Mouse (Mus musculus) ZHBTc4 (cell line): ENCODE measurements at regions not wholly inside any gene's neighbourhood (a gene's known extent, or its start where the extent isn't known, plus 50 kb on each side); places are given as distances from the start of the nearest gene placed in this dataset.

ENCODE experiments used
- DNase-seq: peaks from one replicate; pipeline ENCODE4 v3.0.0-alpha.2; 2011; ENCODE audit warnings: low read depth, low spot score

- DNase-seq, result no peak
Measured at GRCm38 (mm10) chr4:12837097-12837426, 665.2 kb upstream of the Fam92a start.

- no peak for DNase-seq
Measured at GRCm38 (mm10) chr4:12836326-12837096, 664.7 kb upstream of the Fam92a start.

GRCm38 (mm10) chr4:12826419-12826818 is 654.6 kb upstream of the Fam92a start:
- DNase-seq, result no peak

- no peak for DNase-seq
Measured at GRCm38 (mm10) chr4:12814251-12814650, 642.4 kb upstream of the Fam92a start.

- DNase-seq, result no peak
Measured at GRCm38 (mm10) chr4:12801186-12801585, 629.4 kb upstream of the Fam92a start.

GRCm38 (mm10) chr4:12799564-12799963 is 627.7 kb upstream of the Fam92a start:
- no peak for DNase-seq

- no peak for DNase-seq
Measured at GRCm38 (mm10) chr4:12792764-12793422, 621.1 kb upstream of the Fam92a start.

GRCm38 (mm10) chr4:12791786-12792674 is 620.2 kb upstream of the Fam92a start:
- no peak for DNase-seq

GRCm38 (mm10) chr4:12785840-12786239 is 614.0 kb upstream of the Fam92a start:
- DNase-seq, result no peak

- no peak for DNase-seq
Measured at GRCm38 (mm10) chr4:12784479-12784878, 612.7 kb upstream of the Fam92a start.

GRCm38 (mm10) chr4:12784068-12784467 is 612.3 kb upstream of the Fam92a start:
- DNase-seq, result no peak

GRCm38 (mm10) chr4:12781969-12782904 is 610.4 kb upstream of the Fam92a start:
- no peak for DNase-seq

- DNase-seq, result no peak
Measured at GRCm38 (mm10) chr4:12780254-12780653, 608.4 kb upstream of the Fam92a start.

- no peak for DNase-seq
Measured at GRCm38 (mm10) chr4:12779211-12779610, 607.4 kb upstream of the Fam92a start.

- no peak for DNase-seq
Measured at GRCm38 (mm10) chr4:12778163-12778562, 606.3 kb upstream of the Fam92a start.

- DNase-seq, result no peak
Measured at GRCm38 (mm10) chr4:12776217-12776578, 604.4 kb upstream of the Fam92a start.

GRCm38 (mm10) chr4:12775524-12776216 is 603.9 kb upstream of the Fam92a start:
- DNase-seq, result no peak

GRCm38 (mm10) chr4:12775090-12775489 is 603.3 kb upstream of the Fam92a start:
- no peak for DNase-seq

- no peak for DNase-seq
Measured at GRCm38 (mm10) chr4:12774671-12775070, 602.9 kb upstream of the Fam92a start.

GRCm38 (mm10) chr4:12773201-12773600 is 601.4 kb upstream of the Fam92a start:
- DNase-seq, result peak; percentile 55
